Mouse (Mus musculus) left cerebral cortex, postnatal 36 days (tissue): ENCODE results near the gene H2-Ob. TPM values are rescaled to one million over a fixed set of nuclear protein-coding genes. Genes with fewer than 3 reads are reported as not detected.

Source experiments
- DNase-seq, 2 experiments: peaks; one replicate each; pipeline ENCODE4 v3.0.0; 2021 to 2022; ENCODE audit warnings: low spot score in 2 of 2, mixed read lengths in 1 of 2
- intact Hi-C: fragments of 180-260 bp; cut with DNase I; formaldehyde crosslinking; loops from one replicate; pipeline ENCODE4 v1.15.1; 2025
- total RNA-seq, 2 experiments: library from RNA; stranded (reverse); gene quantifications; 2 replicates each; pipeline ENCODE4 v1.2.3; 2021

The H2-Ob gene
- total RNA-seq, 2 experiments from 2014 or later = not detected

- no peak for DNase-seq
- intact Hi-C loops = no loop called here
These were observed 62.2 kb downstream of the H2-Ob start for GRCm38 (mm10) chr17:34300691-34301566.

DNA sequence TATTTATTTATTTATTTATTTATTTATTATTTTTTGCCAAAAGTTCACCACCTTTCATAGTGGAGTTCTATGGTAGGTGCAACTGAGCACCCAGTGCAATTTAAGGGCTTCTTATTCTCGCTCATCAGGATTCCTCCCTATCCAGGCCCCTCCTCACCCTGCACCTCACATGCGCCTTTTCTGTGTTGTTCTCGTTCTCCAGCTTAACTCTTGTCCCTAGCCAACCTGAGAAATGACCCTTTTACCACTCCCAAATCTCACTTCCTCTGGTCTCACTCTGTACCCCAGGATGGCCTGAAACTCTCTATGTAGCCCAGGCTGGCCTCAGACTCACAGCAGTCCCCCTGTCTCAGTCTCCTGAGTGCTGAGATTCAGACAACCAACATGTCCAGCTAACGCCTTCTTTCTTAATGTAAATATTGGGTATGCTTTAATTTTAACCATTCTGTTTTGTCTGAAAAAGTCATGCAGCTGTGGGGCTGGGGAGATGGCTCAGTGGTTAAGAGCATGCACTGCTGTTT lies 63.0 kb downstream of the H2-Ob start:
- intact Hi-C loops = no loop called here
- no peak for DNase-seq

GRCm38 (mm10) chr17:34303789-34304188 lies 65.1 kb downstream of the H2-Ob start:
- DNase-seq = no peak
- intact Hi-C loops = no loop called here

Other genes with a start within 250 kb of the H2-Ob start
- gene H2-K1, start 238.6 kb upstream of the H2-Ob start, total RNA-seq = 10 to 100 TPM; 17.2 to 19.3 TPM
- gene Ring1, start 214.2 kb upstream of the H2-Ob start, total RNA-seq = 10 to 100 TPM; 33.5 to 35.9 TPM
- gene H2-Ke6, start 210.8 kb upstream of the H2-Ob start, total RNA-seq = 10 to 100 TPM; 35.7 to 36.6 TPM
- 100 to 1,000 TPM; 101 to 105 TPM for gene Slc39a7, start 207.2 kb upstream of the H2-Ob start, total RNA-seq
- gene Rxrb, start 207.1 kb upstream of the H2-Ob start, total RNA-seq = 10 to 100 TPM; 81.9 to 87.8 TPM
- 10 to 100 TPM; 15.1 to 16.3 TPM for gene Col11a2, start 199.5 kb upstream of the H2-Ob start, total RNA-seq
- gene H2-Oa, start 146.6 kb upstream of the H2-Ob start, total RNA-seq = under 1 TPM in 1 of 2 experiments, not detected in 1; 0.79 TPM
- gene H2-DMa, start 119.4 kb upstream of the H2-Ob start, total RNA-seq = 10 to 100 TPM; 26.1 to 28.5 TPM
- 100 to 1,000 TPM; 183 to 189 TPM for gene Brd2, start 116.3 kb upstream of the H2-Ob start, total RNA-seq
- under 1 TPM; 0.59 to 0.93 TPM for gene H2-DMb2, start 95.6 kb upstream of the H2-Ob start, total RNA-seq
- 1 to 10 TPM in 1 of 2 experiments, under 1 TPM in 1; 0.94 to 1.1 TPM for gene H2-DMb1, start 85.8 kb upstream of the H2-Ob start, total RNA-seq
- 1 to 10 TPM; 1.9 to 2.0 TPM for gene Tap1, start 51.4 kb upstream of the H2-Ob start, total RNA-seq
- gene Psmb9, start 51.1 kb upstream of the H2-Ob start, total RNA-seq = 1 to 10 TPM in 1 of 2 experiments, under 1 TPM in 1; 0.77 to 1.1 TPM
- 1 to 10 TPM; 2.1 to 3.4 TPM for gene Psmb8, start 41.2 kb upstream of the H2-Ob start, total RNA-seq
- gene Tap2, start 35.4 kb upstream of the H2-Ob start, total RNA-seq = 1 to 10 TPM; 6.6 to 7.7 TPM
- 1 to 10 TPM; 1.9 to 2.5 TPM for gene H2-Ab1, start 18.8 kb downstream of the H2-Ob start, total RNA-seq
- gene H2-Aa, start 48.9 kb downstream of the H2-Ob start, total RNA-seq = 1 to 10 TPM; 2.6 to 3.4 TPM
- 1 to 10 TPM; 2.7 to 2.9 TPM for gene H2-Eb1, start 67.0 kb downstream of the H2-Ob start, total RNA-seq
- gene H2-Eb2, start 86.8 kb downstream of the H2-Ob start, total RNA-seq = not detected
- gene Btnl2, start 115.9 kb downstream of the H2-Ob start, total RNA-seq = under 1 TPM; 0.50 to 0.74 TPM
- not detected for gene Btnl1, start 138.2 kb downstream of the H2-Ob start, total RNA-seq
- gene BC051142, start 159.9 kb downstream of the H2-Ob start, total RNA-seq = 1 to 10 TPM; 4.1 TPM
- gene Btnl4, start 238.4 kb downstream of the H2-Ob start, total RNA-seq = not detected